Mouse (Mus musculus) small intestine, adult 2 months (tissue): ENCODE measurements around the gene Zyg11b.

ENCODE experiments used
- CTCF ChIP-seq: fragments of 200-500 bp; IDR thresholded peaks from 2 replicates; pipeline ENCODE4 v1.5.1; 2012; ENCODE audit warnings: low read depth, mild to moderate bottlenecking, control low read depth, inconsistent platforms, low read length, moderate library complexity, mixed read lengths; ENCODE audit not compliant: insufficient replicate concordance, insufficient read length; ENCODE audit errors: extremely low read depth
- POLR2A ChIP-seq: fragments of 200-500 bp; IDR thresholded peaks from 2 replicates; pipeline ENCODE4 v1.6.1; 2012; ENCODE audit warnings: low read depth, mild to moderate bottlenecking, control low read depth, inconsistent platforms, low read length, moderate library complexity

- TF ChIP-seq POLR2A (no peak), CTCF (no peak)
Measured at GRCm38 (mm10) chr4:108213023-108213422, 87.9 kb downstream of the Zyg11b start.
